Mouse (Mus musculus): ENCODE results near the gene Gstm6. TPM values are rescaled to one million over a fixed set of nuclear protein-coding genes. Genes with fewer than 3 reads are reported as not detected.

The Gstm6 gene
- polyA plus RNA-seq, 1 experiment from 2014 or later, result 13.3 TPM

GRCm38 (mm10) chr3:107920348-107920747 is 23.2 kb downstream of the Gstm6 start:
- H3K4me3 ChIP-seq (ENCODE audit: low read depth, low read length), result no peak overlapping the region
- H3K27me3 ChIP-seq (replicated peaks; ENCODE audit: control insufficient read depth, insufficient read depth, low read length), result no peaks in the 10 kb centered on the region
- ATAC-seq, result no peak
- DNase-seq (ENCODE audit: low spot score), result no peak
- H3K4me2 ChIP-seq (ENCODE audit: low read length), result no peak overlapping the region
- 85% methylated on average over 5 of the region's 5 CpGs for WGBS
- no peaks in the 10 kb centered on the region for H3K4me1 ChIP-seq (ENCODE audit: control insufficient read depth, insufficient read depth, low read length)
- no peak overlapping the region for H3K27ac ChIP-seq (ENCODE audit: low read depth, low read length)
- H3K9me3 ChIP-seq (replicated peaks; ENCODE audit: control insufficient read depth, low read length), result no peaks in the 10 kb centered on the region
- H3K36me3 ChIP-seq (ENCODE audit: control insufficient read depth, insufficient read depth, low read length), result no peaks in the 10 kb centered on the region
- no peak overlapping the region for H3K9ac ChIP-seq (ENCODE audit: low read length)

DNA sequence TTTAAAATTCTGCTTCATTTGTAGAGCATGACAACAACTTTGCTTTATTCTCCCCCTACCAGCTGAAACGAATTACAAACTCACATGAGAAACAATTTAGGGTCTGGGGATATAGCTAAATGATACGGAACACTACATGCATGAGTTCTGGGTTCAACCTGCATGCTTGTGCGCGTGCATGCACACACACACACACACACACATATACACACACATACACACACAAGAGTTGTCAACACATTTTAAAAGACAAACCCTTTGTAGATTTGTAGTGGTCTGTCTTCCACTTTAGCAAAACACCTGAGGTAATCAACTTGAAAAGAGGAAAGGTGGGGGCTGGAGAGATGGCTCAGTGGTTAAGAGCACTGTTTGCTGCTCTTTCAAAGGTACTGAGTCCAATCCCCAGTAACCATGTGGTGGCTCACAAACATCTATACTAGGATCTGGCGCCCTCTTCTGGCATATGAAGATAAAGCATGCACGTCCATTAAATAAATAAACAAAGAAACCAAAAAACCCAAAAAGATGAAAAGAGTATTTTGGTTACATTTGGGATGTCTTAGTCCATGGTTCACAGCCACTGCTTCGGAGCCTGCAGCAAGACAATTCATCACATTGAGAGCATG is 25.7 kb downstream of the Gstm6 start:
- WGBS, result 58% methylated on average over 7 of the region's 7 CpGs
- peak; percentile 82 for DNase-seq (ENCODE audit: low spot score)
- Histone ChIP-seq H3K4me3 (ENCODE audit: low read depth, low read length) (no peak overlapping the region), H3K27ac (ENCODE audit: low read depth, low read length) (no peak overlapping the region), H3K27me3 (replicated peaks; ENCODE audit: control insufficient read depth, insufficient read depth, low read length) (no peaks in the 10 kb centered on the region), H3K4me2 (ENCODE audit: low read length) (no peak overlapping the region), H3K9me3 (replicated peaks; ENCODE audit: control insufficient read depth, low read length) (no peaks in the 10 kb centered on the region), H3K36me3 (ENCODE audit: control insufficient read depth, insufficient read depth, low read length) (no peaks in the 10 kb centered on the region), H3K4me1 (ENCODE audit: control insufficient read depth, insufficient read depth, low read length) (no peaks in the 10 kb centered on the region), H3K9ac (ENCODE audit: low read length) (no peak overlapping the region)
- peak; percentile 75 for ATAC-seq

- no peak for DNase-seq (ENCODE audit: low spot score)
- Histone ChIP-seq H3K36me3 (ENCODE audit: control insufficient read depth, insufficient read depth, low read length) (no peaks in the 10 kb centered on the region), H3K27ac (ENCODE audit: low read depth, low read length) (no peak overlapping the region), H3K4me3 (ENCODE audit: low read depth, low read length) (no peak overlapping the region), H3K4me1 (ENCODE audit: control insufficient read depth, insufficient read depth, low read length) (no peaks in the 10 kb centered on the region), H3K9ac (ENCODE audit: low read length) (no peak overlapping the region), H3K4me2 (ENCODE audit: low read length) (no peak overlapping the region), H3K27me3 (replicated peaks; ENCODE audit: control insufficient read depth, insufficient read depth, low read length) (no peaks in the 10 kb centered on the region), H3K9me3 (replicated peaks; ENCODE audit: control insufficient read depth, low read length) (no peaks in the 10 kb centered on the region)
- WGBS, result 81% methylated on average over 3 of the region's 3 CpGs
- ATAC-seq, result 0 out of 2 replicates have a peak, but pooled peaks have one; percentile 23
These were observed 26.5 kb downstream of the Gstm6 start for GRCm38 (mm10) chr3:107917097-107917496.

DNA sequence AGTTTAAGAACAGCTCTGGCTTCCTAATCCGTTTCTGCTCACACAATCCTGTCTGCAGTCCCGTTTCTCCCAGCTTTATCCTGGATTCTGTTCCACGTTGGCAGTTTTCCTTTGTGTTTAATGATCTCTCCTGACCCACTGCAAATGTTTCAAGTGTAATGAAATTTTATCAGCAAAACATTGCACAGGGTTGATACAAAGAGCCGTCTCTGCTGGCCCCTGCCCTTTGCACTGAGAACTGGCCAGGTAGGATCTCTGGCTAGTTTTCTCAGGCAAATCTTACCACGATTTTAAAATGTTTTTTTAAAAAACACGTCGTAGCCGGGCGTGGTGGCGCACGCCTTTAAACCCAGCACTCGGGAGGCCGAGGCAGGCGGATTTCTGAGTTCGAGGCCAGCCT is 26.9 kb downstream of the Gstm6 start:
- ATAC-seq (no peak), DNase-seq (ENCODE audit: low spot score) (no peak)
- Histone ChIP-seq H3K36me3 (ENCODE audit: control insufficient read depth, insufficient read depth, low read length) (no peaks in the 10 kb centered on the region), H3K27ac (ENCODE audit: low read depth, low read length) (no peak overlapping the region), H3K9me3 (replicated peaks; ENCODE audit: control insufficient read depth, low read length) (no peaks in the 10 kb centered on the region), H3K27me3 (replicated peaks; ENCODE audit: control insufficient read depth, insufficient read depth, low read length) (no peaks in the 10 kb centered on the region), H3K4me3 (ENCODE audit: low read depth, low read length) (no peak overlapping the region), H3K9ac (ENCODE audit: low read length) (no peak overlapping the region), H3K4me1 (ENCODE audit: control insufficient read depth, insufficient read depth, low read length) (no peaks in the 10 kb centered on the region), H3K4me2 (ENCODE audit: low read length) (no peak overlapping the region)
- WGBS, result 79% methylated on average over 15 of the region's 15 CpGs

- DNase-seq (ENCODE audit: low spot score), result no peak
- Histone ChIP-seq H3K4me1 (ENCODE audit: control insufficient read depth, insufficient read depth, low read length) (no peaks in the 10 kb centered on the region), H3K9ac (ENCODE audit: low read length) (no peak overlapping the region), H3K36me3 (ENCODE audit: control insufficient read depth, insufficient read depth, low read length) (no peaks in the 10 kb centered on the region), H3K27ac (ENCODE audit: low read depth, low read length) (no peak overlapping the region), H3K9me3 (replicated peaks; ENCODE audit: control insufficient read depth, low read length) (no peaks in the 10 kb centered on the region), H3K4me2 (ENCODE audit: low read length) (no peak overlapping the region), H3K4me3 (ENCODE audit: low read depth, low read length) (no peak overlapping the region), H3K27me3 (replicated peaks; ENCODE audit: control insufficient read depth, insufficient read depth, low read length) (no peaks in the 10 kb centered on the region)
- 63% methylated on average over 6 of the region's 6 CpGs for WGBS
- ATAC-seq, result no peak
These were observed 37.6 kb downstream of the Gstm6 start for GRCm38 (mm10) chr3:107905942-107906341.

- H3K27ac ChIP-seq (ENCODE audit: low read depth, low read length), result no peak overlapping the region
- 73% methylated on average over 11 of the region's 11 CpGs for WGBS
- peaks cover 6% of the 10 kb centered on the region for H3K4me1 ChIP-seq (ENCODE audit: control insufficient read depth, insufficient read depth, low read length)
- H3K27me3 ChIP-seq (replicated peaks; ENCODE audit: control insufficient read depth, insufficient read depth, low read length), result no peaks in the 10 kb centered on the region
- no peak overlapping the region for H3K4me2 ChIP-seq (ENCODE audit: low read length)
- no peak overlapping the region for H3K4me3 ChIP-seq (ENCODE audit: low read depth, low read length)
- no peaks in the 10 kb centered on the region for H3K9me3 ChIP-seq (replicated peaks; ENCODE audit: control insufficient read depth, low read length)
- H3K9ac ChIP-seq (ENCODE audit: low read length), result no peak overlapping the region
- peaks cover 8% of the 10 kb centered on the region for H3K36me3 ChIP-seq (ENCODE audit: control insufficient read depth, insufficient read depth, low read length)
- no peak for ATAC-seq
- no peak for DNase-seq (ENCODE audit: low spot score)
These were observed 42.4 kb downstream of the Gstm6 start for GRCm38 (mm10) chr3:107900955-107901673.

- WGBS, result 94% methylated on average over 13 of the region's 13 CpGs
- H3K9me3 ChIP-seq (replicated peaks; ENCODE audit: control insufficient read depth, low read length), result no peaks in the 10 kb centered on the region
- H3K36me3 ChIP-seq (ENCODE audit: control insufficient read depth, insufficient read depth, low read length), result peaks cover 8% of the 10 kb centered on the region
- H3K4me3 ChIP-seq (ENCODE audit: low read depth, low read length), result no peak overlapping the region
- no peak overlapping the region for H3K27ac ChIP-seq (ENCODE audit: low read depth, low read length)
- ATAC-seq, result no peak
- DNase-seq (ENCODE audit: low spot score), result no peak
- H3K27me3 ChIP-seq (replicated peaks; ENCODE audit: control insufficient read depth, insufficient read depth, low read length), result no peaks in the 10 kb centered on the region
- H3K4me1 ChIP-seq (ENCODE audit: control insufficient read depth, insufficient read depth, low read length), result peaks cover 6% of the 10 kb centered on the region
- no peak overlapping the region for H3K4me2 ChIP-seq (ENCODE audit: low read length)
- no peak overlapping the region for H3K9ac ChIP-seq (ENCODE audit: low read length)
These were observed 44.9 kb downstream of the Gstm6 start for GRCm38 (mm10) chr3:107898691-107899090.

DNA sequence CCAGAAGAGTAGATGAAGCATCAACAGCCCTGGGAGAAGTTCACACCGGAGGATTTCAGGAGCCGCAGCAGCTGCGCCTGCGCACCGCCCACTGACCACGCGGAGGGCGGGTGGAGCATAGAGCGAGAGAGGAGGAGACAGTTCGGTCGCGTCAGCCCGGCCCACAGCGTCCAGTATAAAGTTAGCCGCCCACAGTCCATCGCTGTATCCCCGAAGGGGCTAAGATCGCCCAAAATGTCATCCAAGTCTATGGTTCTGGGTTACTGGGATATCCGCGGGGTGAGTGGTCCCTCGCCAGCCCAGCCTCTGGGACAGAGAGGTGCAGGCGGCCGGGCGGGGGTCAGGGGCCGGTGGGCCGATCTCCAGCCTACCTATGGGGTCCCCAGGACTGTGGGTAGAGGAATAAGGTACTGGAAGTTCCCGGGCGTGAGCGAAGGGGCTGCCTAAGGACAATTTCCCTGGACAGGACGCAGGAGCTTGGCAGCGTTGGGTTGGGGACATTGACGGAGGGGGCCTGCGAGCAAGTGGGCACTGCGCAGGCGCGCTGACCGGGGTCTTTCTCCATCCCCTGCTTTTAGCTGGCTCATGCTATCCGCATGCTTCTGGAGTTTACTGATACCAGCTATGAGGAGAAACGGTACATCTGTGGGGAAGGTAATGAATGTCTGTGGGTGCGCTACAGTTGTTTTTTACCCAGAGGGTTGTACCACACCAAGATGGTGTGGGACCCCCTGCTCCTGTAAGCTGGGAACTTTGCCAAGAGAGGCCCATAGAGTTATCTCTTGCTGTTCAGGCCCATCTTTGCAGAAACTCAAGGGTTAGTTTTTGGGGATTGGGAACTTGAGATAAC is 47.6 kb downstream of the Gstm6 start, which contains the start of gene Gstm5:
Gstm5 (plus strand) TSS at position 102 of the 850 bp plus-strand sequence.
- peak within 1 kb of the TSS; percentile 77 for H3K9ac ChIP-seq (ENCODE audit: low read length)
- no peaks in the 10 kb centered on the region for H3K9me3 ChIP-seq (replicated peaks; ENCODE audit: control insufficient read depth, low read length)
- H3K36me3 ChIP-seq (ENCODE audit: control insufficient read depth, insufficient read depth, low read length), result peaks cover 10% of the 10 kb centered on the region
- H3K4me1 ChIP-seq (ENCODE audit: control insufficient read depth, insufficient read depth, low read length), result peaks cover 6% of the 10 kb centered on the region
- peak within 1 kb of the TSS; percentile 10; the same call in 1 of the 2 replicates for H3K27ac ChIP-seq (ENCODE audit: low read depth, low read length)
- H3K4me3 ChIP-seq (ENCODE audit: low read depth, low read length), result peak within 1 kb of the TSS; percentile 56
- peak within 1 kb of the TSS; percentile 63 for H3K4me2 ChIP-seq (ENCODE audit: low read length)
- H3K27me3 ChIP-seq (replicated peaks; ENCODE audit: control insufficient read depth, insufficient read depth, low read length), result no peaks in the 10 kb centered on the region
- 4% methylated on average over 40 of the region's 40 CpGs for WGBS
- peak; percentile 86 for DNase-seq (ENCODE audit: low spot score)
- ATAC-seq, result peak; percentile 97
